Mouse (Mus musculus) midbrain, embryonic 16.5 days (tissue): ENCODE data around the gene Ptprd. TPM values are rescaled to one million over a fixed set of nuclear protein-coding genes. Genes with fewer than 3 reads are reported as not detected.

Experiments used
- ATAC-seq: fragments of 200-750 bp; cut with Nextera tagmentation; 2 replicates; pipeline ENCODE4 v1.8.0; 2017; ENCODE audit warnings: moderate TSS enrichment
- H3K27ac ChIP-seq: fragments of 300-500 bp; sonication (generic); 2 replicates; pipeline ENCODE4 v1.5.1; 2014; ENCODE audit warnings: mild to moderate bottlenecking, low read length, mixed read lengths
- H3K27me3 ChIP-seq: fragments of 300-500 bp; sonication (generic); 2 replicates; pipeline ENCODE4 v1.6.1; 2014; ENCODE audit warnings: low read depth, low read length, mixed read lengths; ENCODE audit not compliant: control insufficient read depth, insufficient read depth
- H3K36me3 ChIP-seq: fragments of 300-500 bp; sonication (generic); 2 replicates; pipeline ENCODE4 v1.6.1; 2014; ENCODE audit warnings: mild to moderate bottlenecking, low read length, moderate library complexity, mixed read lengths; ENCODE audit not compliant: control insufficient read depth, insufficient read depth
- H3K4me1 ChIP-seq: fragments of 300-500 bp; sonication (generic); 2 replicates; pipeline ENCODE4 v1.6.1; 2014; ENCODE audit warnings: mild to moderate bottlenecking, low read length, mixed read lengths; ENCODE audit not compliant: control insufficient read depth, insufficient read depth
- H3K4me2 ChIP-seq: fragments of 300-500 bp; sonication (generic); 2 replicates; pipeline ENCODE4 v1.6.1; 2014; ENCODE audit warnings: mild to moderate bottlenecking, low read length, mixed read lengths
- H3K4me3 ChIP-seq: fragments of 300-500 bp; sonication (generic); 2 replicates; pipeline ENCODE4 v1.5.1; 2014; ENCODE audit warnings: low read depth, mild to moderate bottlenecking, low read length, moderate library complexity, mixed read lengths
- H3K9ac ChIP-seq: fragments of 300-500 bp; sonication (generic); 2 replicates; pipeline ENCODE4 v1.6.1; 2014; ENCODE audit warnings: low read depth, low read length, mixed read lengths
- H3K9me3 ChIP-seq: fragments of 300-500 bp; sonication (generic); replicated peaks from 2 replicates; pipeline ENCODE4 v1.6.1; 2014; ENCODE audit warnings: mild to moderate bottlenecking, low read length, mixed read lengths; ENCODE audit not compliant: control insufficient read depth, poor library complexity, severe bottlenecking
- WGBS: fragments of 180-500 bp; shearing (Covaris S2); extraction: QIAGEN DNeasy Blood & Tissue Kit; methylation state at CpG from one replicate; pipeline ENCODE4 v1.1.7; 2014; 5-methylcytosine and 5-hydroxymethylcytosine counted together
- polyA plus RNA-seq: library from polyadenylated mRNA; unstranded; fragments of >200 nt; fragmentation: Nextera tagmentation; extraction: Ambion mirVana; gene quantifications from 2 replicates; pipeline ENCODE4 v1.2.1, GENCODE M21; 2015

Gene Ptprd
- polyA plus RNA-seq, 1 experiment from 2014 or later, result 90.7 TPM

GRCm38 (mm10) chr4:78168447-78168846 lies 43.3 kb downstream of the Ptprd start:
- no peak overlapping the region for H3K27ac ChIP-seq
- no peaks in the 10 kb centered on the region for H3K27me3 ChIP-seq
- H3K36me3 ChIP-seq, result no peaks in the 10 kb centered on the region
- H3K9ac ChIP-seq, result no peak overlapping the region
- no peak for ATAC-seq
- H3K4me3 ChIP-seq, result no peak overlapping the region
- no peaks in the 10 kb centered on the region for H3K4me1 ChIP-seq
- WGBS, result 66% methylated on average over 1 of the region's 1 CpGs
- H3K4me2 ChIP-seq, result no peak overlapping the region
- no peaks in the 10 kb centered on the region for H3K9me3 ChIP-seq

DNA sequence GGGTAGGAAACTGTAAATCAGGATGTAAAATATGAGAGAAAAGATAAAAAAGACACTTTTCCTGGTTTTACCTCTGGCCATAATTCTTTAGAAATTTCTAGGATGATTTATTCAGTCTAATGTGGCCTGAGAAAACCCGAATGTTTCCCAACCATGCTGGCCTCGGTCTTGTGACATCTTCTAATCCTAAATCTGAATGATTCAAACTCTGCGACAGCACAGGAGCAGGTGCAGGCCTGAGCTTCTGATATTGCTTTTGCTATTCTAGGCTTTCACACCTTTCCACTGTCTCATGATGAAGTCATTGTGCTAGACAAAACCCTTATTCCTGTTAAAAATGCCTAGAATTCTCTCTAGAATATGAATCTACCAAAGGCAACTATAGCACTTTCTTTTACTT lies 51.3 kb downstream of the Ptprd start:
- no peak overlapping the region for H3K27ac ChIP-seq
- 67% methylated on average over 3 of the region's 3 CpGs for WGBS

DNA sequence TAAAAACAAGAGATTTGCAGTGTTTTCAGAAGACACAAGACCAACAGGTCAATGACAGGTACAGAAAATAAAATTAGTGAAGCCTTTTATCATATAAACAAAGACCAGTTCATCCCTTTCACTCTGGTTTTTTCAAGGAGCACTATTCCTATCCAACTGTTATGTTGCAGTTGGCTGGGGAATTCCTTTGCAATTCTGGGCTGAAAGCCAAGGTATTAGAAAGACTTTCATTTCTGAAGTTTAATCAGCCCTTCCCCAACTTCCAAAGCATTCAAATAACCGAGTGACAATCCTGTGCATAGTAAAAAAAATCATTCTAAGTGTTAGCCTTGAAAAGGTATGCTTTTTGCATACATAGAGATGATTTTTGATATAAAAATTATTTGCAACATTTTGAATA lies 61.2 kb downstream of the Ptprd start:
- no peak for ATAC-seq
- Histone ChIP-seq H3K4me1 (no peaks in the 10 kb centered on the region), H3K9ac (no peak overlapping the region), H3K27ac (no peak overlapping the region), H3K9me3 (no peaks in the 10 kb centered on the region), H3K36me3 (no peaks in the 10 kb centered on the region), H3K4me2 (no peak overlapping the region), H3K4me3 (no peak overlapping the region), H3K27me3 (no peaks in the 10 kb centered on the region)
- WGBS, result 33% methylated on average over 1 of the region's 1 CpGs

More for the DNA sequence above, 51.3 kb downstream of the Ptprd start:
- no peak for ATAC-seq
- no peak overlapping the region for H3K4me2 ChIP-seq
- no peaks in the 10 kb centered on the region for H3K4me1 ChIP-seq
- no peak overlapping the region for H3K9ac ChIP-seq
- H3K36me3 ChIP-seq, result no peaks in the 10 kb centered on the region
- no peaks in the 10 kb centered on the region for H3K27me3 ChIP-seq
- no peak overlapping the region for H3K4me3 ChIP-seq
- H3K9me3 ChIP-seq, result no peaks in the 10 kb centered on the region

GRCm38 (mm10) chr4:78142767-78143148 lies 69.0 kb downstream of the Ptprd start:
- 81% methylated on average over 1 of the region's 1 CpGs for WGBS
- Histone ChIP-seq H3K9ac (no peak overlapping the region), H3K9me3 (no peaks in the 10 kb centered on the region), H3K4me2 (no peak overlapping the region), H3K27ac (no peak overlapping the region), H3K4me3 (no peak overlapping the region), H3K27me3 (no peaks in the 10 kb centered on the region), H3K4me1 (0 out of 2 replicates have a peak, but pooled peaks cover 3% of the 10 kb centered on the region), H3K36me3 (no peaks in the 10 kb centered on the region)
- no peak for ATAC-seq

DNA sequence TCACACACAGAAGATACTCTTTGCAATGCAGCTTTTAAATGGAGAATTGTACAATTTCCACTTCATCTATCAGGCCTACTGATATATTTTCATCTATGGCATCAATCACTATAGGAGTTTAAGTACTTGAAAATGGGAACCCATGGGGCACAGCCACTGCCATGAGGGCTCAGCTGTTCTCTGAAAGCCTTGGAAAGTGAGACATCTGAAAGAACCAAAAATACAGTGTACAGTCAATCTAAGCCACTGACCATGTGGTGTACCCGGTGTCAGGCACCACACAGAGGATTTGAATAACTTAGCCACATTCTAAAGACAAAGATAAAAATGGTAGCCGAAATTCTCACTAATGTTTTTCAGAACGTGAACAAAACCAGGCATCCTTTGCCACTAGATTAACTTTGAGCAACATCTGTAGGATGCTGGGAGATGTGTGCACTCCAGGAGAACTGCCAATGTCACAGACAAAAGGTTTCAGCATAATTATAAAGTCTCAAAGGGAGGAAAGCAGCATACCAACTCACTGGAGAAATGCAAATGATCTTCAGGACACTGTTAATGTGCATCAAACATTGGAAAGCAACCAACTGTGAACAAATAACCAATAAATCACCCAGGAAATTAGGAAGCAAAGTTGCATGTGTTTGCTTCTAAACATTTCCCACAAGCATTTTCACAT lies 69.5 kb downstream of the Ptprd start:
- peak; percentile 45; the same call in 1 of the 2 replicates for ATAC-seq
- Histone ChIP-seq H3K9me3 (no peaks in the 10 kb centered on the region), H3K36me3 (no peaks in the 10 kb centered on the region), H3K27me3 (no peaks in the 10 kb centered on the region), H3K4me1 (0 out of 2 replicates have a peak, but pooled peaks cover 3% of the 10 kb centered on the region), H3K9ac (no peak overlapping the region), H3K4me2 (no peak overlapping the region), H3K4me3 (no peak overlapping the region), H3K27ac (no peak overlapping the region; the same call in 1 of the 2 replicates)
- WGBS, result 31% methylated on average over 3 of the region's 3 CpGs

DNA sequence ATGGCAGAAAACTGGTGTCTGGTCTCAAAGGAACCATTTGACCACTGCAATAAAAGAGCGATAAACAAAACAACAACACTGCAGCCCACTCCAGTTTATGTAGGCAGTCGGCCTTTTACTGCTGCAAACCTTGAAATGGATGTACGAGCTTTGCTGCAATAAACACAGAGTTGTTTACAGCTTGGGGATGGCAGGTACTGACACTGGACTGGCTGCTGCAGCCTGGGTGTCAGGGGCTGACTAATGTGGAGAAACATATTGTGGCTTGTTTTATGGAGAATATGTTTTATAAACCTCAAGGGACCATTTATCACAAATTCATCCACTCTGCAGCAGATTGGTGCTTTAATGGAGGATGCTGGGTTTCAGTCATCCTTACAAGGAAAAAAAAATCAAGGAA lies 100.9 kb downstream of the Ptprd start:
- no peaks in the 10 kb centered on the region for H3K36me3 ChIP-seq
- no peak overlapping the region for H3K4me3 ChIP-seq
- no peak overlapping the region for H3K9ac ChIP-seq
- 74% methylated on average over 3 of the region's 3 CpGs for WGBS
- no peaks in the 10 kb centered on the region for H3K9me3 ChIP-seq
- H3K27ac ChIP-seq, result no peak overlapping the region
- ATAC-seq, result no peak
- H3K4me1 ChIP-seq, result no peaks in the 10 kb centered on the region
- H3K27me3 ChIP-seq, result no peaks in the 10 kb centered on the region
- no peak overlapping the region for H3K4me2 ChIP-seq

- Histone ChIP-seq H3K4me3 (no peak overlapping the region), H3K27me3 (no peaks in the 10 kb centered on the region), H3K9me3 (no peaks in the 10 kb centered on the region), H3K27ac (no peak overlapping the region), H3K36me3 (no peaks in the 10 kb centered on the region), H3K4me1 (no peaks in the 10 kb centered on the region), H3K9ac (no peak overlapping the region), H3K4me2 (no peak overlapping the region)
- no peak for ATAC-seq
These were observed 114.2 kb downstream of the Ptprd start for GRCm38 (mm10) chr4:78097526-78097925.

DNA sequence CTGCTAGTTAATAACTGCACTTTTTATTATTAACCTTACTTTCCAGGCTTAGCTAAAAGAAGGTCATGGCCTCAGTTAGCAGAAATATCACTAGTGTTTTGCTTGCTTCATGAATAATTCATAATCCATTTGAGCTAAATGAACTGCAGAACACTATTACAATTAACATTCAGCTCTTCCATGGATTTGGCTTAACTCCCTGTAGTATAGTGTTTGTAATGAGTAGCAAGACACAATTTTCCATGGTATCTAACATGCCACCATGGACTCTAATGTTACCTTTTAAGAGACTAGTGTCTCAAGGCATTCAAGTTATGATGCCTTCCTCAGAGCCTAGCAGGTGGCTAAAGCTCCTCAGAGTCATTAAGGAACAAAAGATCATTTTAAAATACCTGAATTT lies 129.0 kb downstream of the Ptprd start:
- Histone ChIP-seq H3K4me2 (no peak overlapping the region), H3K27me3 (no peaks in the 10 kb centered on the region), H3K36me3 (no peaks in the 10 kb centered on the region), H3K9ac (no peak overlapping the region), H3K4me1 (no peaks in the 10 kb centered on the region), H3K9me3 (no peaks in the 10 kb centered on the region), H3K4me3 (no peak overlapping the region), H3K27ac (no peak overlapping the region)
- no peak for ATAC-seq

GRCm38 (mm10) chr4:78077499-78077898 lies 134.3 kb downstream of the Ptprd start:
- Histone ChIP-seq H3K9ac (no peak overlapping the region), H3K4me2 (no peak overlapping the region), H3K4me1 (no peaks in the 10 kb centered on the region), H3K4me3 (no peak overlapping the region), H3K36me3 (no peaks in the 10 kb centered on the region), H3K27me3 (no peaks in the 10 kb centered on the region), H3K27ac (no peak overlapping the region), H3K9me3 (no peaks in the 10 kb centered on the region)
- ATAC-seq, result no peak
